Mouse (Mus musculus): Measurements from ENCODE around the gene Neurl1a.

GRCm38 (mm10) chr19:47269729-47270128 is 91.1 kb downstream of the Neurl1a start:
- TF ChIP-seq CTCF (IDR thresholded peaks at IDR 0.05), result peak; percentile 69
- TF ChIP-seq EP300 (IDR thresholded peaks at IDR 0.05), result no peak

All from lung, postnatal 0 days (tissue).